Mouse (Mus musculus) bone marrow macrophage, adult 2 months (primary cell): ENCODE results near the gene Actr3.
"Not testable (repeated sequence)": the region's sequence is repeated elsewhere in the genome, so short reads cannot be mapped to it uniquely, and the experiment has no call there.

Experiments
- CTCF ChIP-seq: IDR thresholded peaks from 2 replicates; pipeline ENCODE4 v1.5.1; 2012; ENCODE audit warnings: low read depth, mild to moderate bottlenecking, low read length, moderate library complexity
- POLR2A ChIP-seq: IDR thresholded peaks from 2 replicates; pipeline ENCODE4 v1.6.1; 2012; ENCODE audit warnings: mild to moderate bottlenecking, low read depth, low read length, borderline replicate concordance

DNA sequence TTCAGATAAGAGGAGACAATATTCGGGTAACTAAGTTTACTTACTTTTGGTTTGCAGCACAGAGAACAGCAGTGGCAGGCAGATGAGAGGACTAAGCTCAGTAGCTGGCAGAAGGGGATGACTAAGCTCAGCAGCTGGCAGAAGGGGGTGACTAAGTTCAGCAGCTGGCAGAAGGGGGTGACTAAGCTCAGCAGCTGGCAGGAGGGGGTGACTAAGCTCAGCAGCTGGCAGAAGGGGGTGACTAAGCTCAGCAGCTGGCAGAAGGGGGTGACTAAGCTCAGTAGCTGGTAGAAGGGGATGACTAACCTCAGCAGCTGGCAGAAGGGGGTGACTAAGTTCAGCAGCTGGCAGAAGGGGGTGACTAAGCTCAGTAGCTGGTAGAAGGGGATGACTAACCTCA is 45.9 kb downstream of the Actr3 start:
- TF ChIP-seq POLR2A, CTCF: not testable (repeated sequence)
